In genomic region chr7:138843421-138843820, GRCm38 (mm10) we compare ENCODE assay signal across 18 mouse cellular contexts. TPM values are rescaled to one million over a fixed set of nuclear protein-coding genes. Genes with fewer than 3 reads are reported as not detected.
DNase-seq lines count a peak whose midpoint lies in the region; ATAC-seq lines count a peak whose summit lies in the region.
"Had no signal": no experiment of that assay in that cellular context is flagged by ENCODE, and none has a peak within 500 bp of the region (broad histone marks: within the 10 kb centered on the region; RNA-seq: fewer than 3 reads in every experiment).

No protein-coding gene starts in this region.

- 92% methylated on average over 4 of the region's 4 CpGs for WGBS in hindbrain, embryonic 13.5 days
- 88% methylated on average over 4 of the region's 4 CpGs for WGBS in hindbrain, embryonic 11.5 days
- WGBS in neural tube, embryonic 12.5 days: 90% methylated on average over 4 of the region's 4 CpGs
- WGBS in midbrain, embryonic 14.5 days: 92% methylated on average over 4 of the region's 4 CpGs

- DNase-seq in hindbrain, embryonic 11.5 days (ENCODE audit: low spot score): no peak
- DNase-seq in neural tube, embryonic 10.5 days (ENCODE audit: extremely low spot score, low spot score): no peak
- no peak for DNase-seq in midbrain, embryonic 14.5 days
- no peak for DNase-seq in yolk sac, embryonic 10.5 days (ENCODE audit: low spot score)
- no peak for DNase-seq in kidney, postnatal 14 days
- DNase-seq: adrenal gland, adult 2 months; embryo, embryonic 11 days; heart, postnatal 10 days; right cerebral cortex, postnatal 14 days; thymus, postnatal 25 days had no signal

- no peaks in the 10 kb centered on the region for H3K27me3 ChIP-seq in hindbrain, embryonic 13.5 days
- H3K27me3 ChIP-seq in hindbrain, embryonic 11.5 days (ENCODE audit: control insufficient read depth, insufficient read depth, low read length): no peaks in the 10 kb centered on the region
- no peaks in the 10 kb centered on the region for H3K27me3 ChIP-seq in neural tube, embryonic 12.5 days (replicated peaks)
- no peaks in the 10 kb centered on the region for H3K27me3 ChIP-seq in midbrain, embryonic 14.5 days (ENCODE audit: control insufficient read depth, insufficient read depth, low read length)
- H3K27me3 ChIP-seq: intestine, embryonic 15.5 days; liver, embryonic 12.5 days; lung, embryonic 15.5 days had no signal

- H3K4me3 ChIP-seq in hindbrain, embryonic 13.5 days: no peak overlapping the region
- H3K4me3 ChIP-seq in hindbrain, embryonic 11.5 days (ENCODE audit: low read depth, low read length): no peak overlapping the region
- no peak overlapping the region for H3K4me3 ChIP-seq in neural tube, embryonic 12.5 days
- no peak overlapping the region for H3K4me3 ChIP-seq in midbrain, embryonic 14.5 days (replicated peaks; ENCODE audit: low read depth, low read length)
- H3K4me3 ChIP-seq: intestine, embryonic 15.5 days; liver, embryonic 12.5 days; lung, embryonic 15.5 days; myocyte had no signal

- peak overlapping the region; percentile 69 for H3K4me2 ChIP-seq in hindbrain, embryonic 13.5 days
- H3K4me2 ChIP-seq in hindbrain, embryonic 11.5 days (replicated peaks; ENCODE audit: low read depth, low read length): no peak overlapping the region
- peak overlapping the region; percentile 13; the same call in 1 of the 2 replicates for H3K4me2 ChIP-seq in neural tube, embryonic 12.5 days (replicated peaks)
- H3K4me2 ChIP-seq in midbrain, embryonic 14.5 days (ENCODE audit: low read length): peak overlapping the region; percentile 70
- H3K4me2 ChIP-seq: intestine, embryonic 15.5 days; liver, embryonic 12.5 days; lung, embryonic 15.5 days had no signal

- no peak for ATAC-seq in hindbrain, embryonic 13.5 days (ENCODE audit: low FRiP score)
- ATAC-seq in hindbrain, embryonic 11.5 days (ENCODE audit: low FRiP score): no peak
- no peak for ATAC-seq in neural tube, embryonic 12.5 days (ENCODE audit: low FRiP score, low read depth)
- no peak for ATAC-seq in midbrain, embryonic 14.5 days (ENCODE audit: low FRiP score, low TSS enrichment)
- ATAC-seq: intestine, embryonic 15.5 days; liver, embryonic 12.5 days had no signal

- peaks cover 61% of the 10 kb centered on the region for H3K4me1 ChIP-seq in hindbrain, embryonic 13.5 days (replicated peaks)
- H3K4me1 ChIP-seq in hindbrain, embryonic 11.5 days (replicated peaks; ENCODE audit: control insufficient read depth, insufficient read depth, low read length): peaks cover 11% of the 10 kb centered on the region
- H3K4me1 ChIP-seq in neural tube, embryonic 12.5 days: peaks cover 51% of the 10 kb centered on the region
- H3K4me1 ChIP-seq in midbrain, embryonic 14.5 days (ENCODE audit: control insufficient read depth, insufficient read depth, low read length): peaks cover 34% of the 10 kb centered on the region

- H3K9me3 ChIP-seq in hindbrain, embryonic 13.5 days: no peaks in the 10 kb centered on the region
- no peaks in the 10 kb centered on the region for H3K9me3 ChIP-seq in hindbrain, embryonic 11.5 days (ENCODE audit: control insufficient read depth, low read length)
- no peaks in the 10 kb centered on the region for H3K9me3 ChIP-seq in neural tube, embryonic 12.5 days
- H3K9me3 ChIP-seq in midbrain, embryonic 14.5 days (ENCODE audit: control insufficient read depth, low read length): no peaks in the 10 kb centered on the region
- H3K9me3 ChIP-seq: G1E; intestine, embryonic 15.5 days; liver, embryonic 12.5 days; lung, embryonic 15.5 days had no signal

- peaks cover 2% of the 10 kb centered on the region; the same call in 1 of the 2 replicates for H3K36me3 ChIP-seq in hindbrain, embryonic 13.5 days
- no peaks in the 10 kb centered on the region for H3K36me3 ChIP-seq in hindbrain, embryonic 11.5 days (ENCODE audit: control insufficient read depth, insufficient read depth, low read length)
- no peaks in the 10 kb centered on the region for H3K36me3 ChIP-seq in neural tube, embryonic 12.5 days
- no peaks in the 10 kb centered on the region for H3K36me3 ChIP-seq in midbrain, embryonic 14.5 days (ENCODE audit: control insufficient read depth, insufficient read depth, low read length)
- H3K36me3 ChIP-seq: intestine, embryonic 15.5 days had no signal

- 0 out of 2 replicates have a peak overlapping the region, but pooled peaks have one; percentile 98 for H3K9ac ChIP-seq in hindbrain, embryonic 13.5 days
- H3K9ac ChIP-seq in hindbrain, embryonic 11.5 days (ENCODE audit: low read depth, low read length): no peak overlapping the region
- H3K9ac ChIP-seq in neural tube, embryonic 12.5 days: no peak overlapping the region
- no peak overlapping the region; the same call in 1 of the 2 replicates for H3K9ac ChIP-seq in midbrain, embryonic 14.5 days (replicated peaks; ENCODE audit: low read length)
- H3K9ac ChIP-seq: intestine, embryonic 15.5 days; liver, embryonic 12.5 days; lung, embryonic 15.5 days had no signal

- no peak overlapping the region for H3K27ac ChIP-seq in hindbrain, embryonic 13.5 days
- no peak overlapping the region for H3K27ac ChIP-seq in hindbrain, embryonic 11.5 days (ENCODE audit: low read depth, low read length)
- H3K27ac ChIP-seq in neural tube, embryonic 12.5 days: no peak overlapping the region
- no peak overlapping the region for H3K27ac ChIP-seq in midbrain, embryonic 14.5 days (replicated peaks; ENCODE audit: low read depth, low read length)
- H3K27ac ChIP-seq: intestine, embryonic 15.5 days; liver, embryonic 12.5 days; lung, embryonic 15.5 days; stomach, postnatal 0 days had no signal

RNA-seq across cellular contexts. Expression of gene Ppp2r2d, which starts 2.5 kb away (rescaled TPM):
- 76.0 and 82.5 TPM in 2 replicates for polyA plus RNA-seq in hindbrain, embryonic 13.5 days (2015; fragmentation: Nextera tagmentation; extraction: Ambion mirVana)
- polyA plus RNA-seq in hindbrain, embryonic 11.5 days (2014; fragmentation: Nextera tagmentation; extraction: Ambion mirVana): 80.0 and 88.5 TPM in 2 replicates
- polyA plus RNA-seq in neural tube, embryonic 12.5 days (2016; fragmentation: Nextera tagmentation; extraction: Ambion mirVana): 75.1 and 81.4 TPM in 2 replicates
- polyA plus RNA-seq in midbrain, embryonic 14.5 days (2014; fragmentation: Nextera tagmentation; extraction: Ambion mirVana): 95.8 and 100 TPM in 2 replicates

RNA-seq across cellular contexts. Expression of gene Mapk1ip1, which starts 2.7 kb away (rescaled TPM):
- polyA plus RNA-seq in hindbrain, embryonic 13.5 days (2015; fragmentation: Nextera tagmentation; extraction: Ambion mirVana): 29.1 and 30.8 TPM in 2 replicates
- 16.4 and 17.1 TPM in 2 replicates for polyA plus RNA-seq in hindbrain, embryonic 11.5 days (2014; fragmentation: Nextera tagmentation; extraction: Ambion mirVana)
- 20.0 and 20.1 TPM in 2 replicates for polyA plus RNA-seq in neural tube, embryonic 12.5 days (2016; fragmentation: Nextera tagmentation; extraction: Ambion mirVana)
- polyA plus RNA-seq in midbrain, embryonic 14.5 days (2014; fragmentation: Nextera tagmentation; extraction: Ambion mirVana): 28.6 and 29.4 TPM in 2 replicates
